20 mouse cellular contexts compared by ENCODE assay signal in genomic region chr1:193320398-193320797, GRCm38 (mm10). TPM values are rescaled to one million over a fixed set of nuclear protein-coding genes. Genes with fewer than 3 reads are reported as not detected.
DNase-seq lines count a peak whose midpoint lies in the region; TF ChIP-seq lines count a peak whose summit lies in the region.
"Had no signal": no experiment of that assay in that cellular context is flagged by ENCODE, and none has a peak within 500 bp of the region (broad histone marks: within the 10 kb centered on the region; RNA-seq: fewer than 3 reads in every experiment).

No protein-coding gene starts in this region.

- H3K4me3 ChIP-seq in gastrocnemius, adult 2 months = no peak overlapping the region
- H3K4me3 ChIP-seq: embryonic facial prominence, embryonic 10.5 days; embryonic facial prominence, embryonic 12.5 days; forebrain, embryonic 13.5 days; forebrain, embryonic 15.5 days had no signal

- no peak overlapping the region for H3K27ac ChIP-seq in gastrocnemius, adult 2 months
- H3K27ac ChIP-seq: embryonic facial prominence, embryonic 10.5 days; embryonic facial prominence, embryonic 12.5 days; forebrain, embryonic 13.5 days; forebrain, embryonic 15.5 days had no signal

- peak; percentile 14 for DNase-seq in gastrocnemius, adult 2 months
- no peak for DNase-seq in gastrocnemius, postnatal 36 days
- peak; percentile 52 for DNase-seq in right cerebral cortex, adult 18-20 months
- DNase-seq in right cerebral cortex, postnatal 25 days = no peak
- DNase-seq in heart, adult 8-10 months (ENCODE audit: low spot score) = no peak
- DNase-seq: adrenal gland, adult 2 months; adrenal gland, postnatal 10 days; adrenal gland, postnatal 25 days; cerebellum, adult 11-12 months; cerebellum, adult 2 months; cerebellum, adult 9-10 months; cerebellum, postnatal 10 days; cerebellum, postnatal 25 days; forebrain, postnatal 0 days had no signal

- no peak for TF ChIP-seq CTCF in gastrocnemius, adult 2 months (IDR thresholded peaks at IDR 0.05)

- intact Hi-C loops in gastrocnemius, adult 2 months (cut with DNase I) = no loop called here
- intact Hi-C loops in gastrocnemius, postnatal 36 days (cut with DNase I) = no loop called here

RNA-seq across cellular contexts. Expression of gene G0s2, which starts 47.4 kb away (rescaled TPM):
- 10 to 100 TPM; 18.7 to 29.3 TPM for total RNA-seq in gastrocnemius, adult 2 months (2021)
- 10 to 100 TPM; 13.2 to 15.9 TPM for total RNA-seq in gastrocnemius, postnatal 36 days (2021)
- total RNA-seq in heart, adult 8-10 months (2022) = 10 to 100 TPM; 54.6 to 72.1 (median 63.9) TPM
- total RNA-seq: MEL had no signal

RNA-seq across cellular contexts. Expression of gene Camk1g, which starts 49.7 kb away (rescaled TPM):
- total RNA-seq in gastrocnemius, adult 2 months (2021) = under 1 TPM in 1 of 2 experiments, not detected in 1; 0.22 TPM
- under 1 TPM in 1 of 2 experiments, not detected in 1; 0.13 TPM for total RNA-seq in gastrocnemius, postnatal 36 days (2021)
- under 1 TPM; 0.14 to 0.72 (median 0.22) TPM for total RNA-seq in heart, adult 8-10 months (2022)
- total RNA-seq: adrenal gland, adult 2 months; ES-E14; MEL had no signal

RNA-seq across cellular contexts. Expression of gene Hsd11b1, which starts 56.5 kb away (rescaled TPM):
- 1 to 10 TPM; 5.8 to 7.0 TPM for total RNA-seq in gastrocnemius, adult 2 months (2021)
- total RNA-seq in gastrocnemius, postnatal 36 days (2021) = 1 to 10 TPM; 6.0 to 7.5 TPM
- total RNA-seq in heart, adult 8-10 months (2022) = 10 to 100 TPM in 2 of 4 experiments, 1 to 10 TPM in 2; 9.4 to 17.3 (median 12.4) TPM
- total RNA-seq: MEL had no signal

Comparison
In these comparisons a context has a peak if more than half of its experiments do, and no peak if none do; other contexts are left out.
1. DNase-seq: peak in gastrocnemius, adult 2 months (single experiment) and right cerebral cortex, adult 18-20 months (single experiment); none in gastrocnemius, postnatal 36 days (0 of 2), right cerebral cortex, postnatal 25 days (single experiment) and heart, adult 8-10 months (single experiment).